Mouse (Mus musculus) MEL (cell line): ENCODE measurements around the gene Ttc9. TPM values are rescaled to one million over a fixed set of nuclear protein-coding genes. Genes with fewer than 3 reads are reported as not detected.

Experiments used
- DNase-seq: peaks from one replicate; pipeline ENCODE4 v3.0.0; 2011; ENCODE audit warnings: low read depth, low spot score
- H3K27ac ChIP-seq: 2 replicates; pipeline ENCODE4 v1.5.1; 2012; ENCODE audit warnings: low read depth, mild to moderate bottlenecking, control low read depth, low read length, moderate library complexity; ENCODE audit not compliant: control insufficient read depth
- H3K27me3 ChIP-seq, 2 experiments: fragments of 150-350 bp in 1 of 2; sonication (generic) in 1 of 2; 2 replicates each; pipeline ENCODE4 v1.6.1; 2012; ENCODE audit warnings: low read length in 2 of 2, mild to moderate bottlenecking in 2 of 2, improper control_type of control experiment in 1 of 2, moderate library complexity in 1 of 2; ENCODE audit not compliant: insufficient read depth in 2 of 2, control insufficient read depth in 1 of 2
- H3K36me3 ChIP-seq, 2 experiments: 2 replicates each; pipeline ENCODE4 v1.6.1; 2012 to 2014; ENCODE audit warnings: low read length in 2 of 2, improper control_type of control experiment in 1 of 2, inconsistent platforms in 1 of 2, mild to moderate bottlenecking in 1 of 2; ENCODE audit not compliant: insufficient read depth in 2 of 2, control insufficient read depth in 1 of 2
- H3K4me1 ChIP-seq, 2 experiments: fragments of 150-350 bp in 1 of 2; sonication (generic) in 1 of 2; 2 replicates each; pipeline ENCODE4 v1.6.1; 2012; ENCODE audit warnings: low read length in 2 of 2, improper control_type of control experiment in 1 of 2, mild to moderate bottlenecking in 1 of 2; ENCODE audit not compliant: insufficient read depth in 2 of 2, control insufficient read depth in 1 of 2
- H3K4me3 ChIP-seq, 2 experiments: fragments of 150-350 bp in 1 of 2; sonication (generic) in 1 of 2; 2 replicates each; pipeline ENCODE4 v1.5.1; 2012; ENCODE audit warnings: low read depth in 2 of 2, low read length in 2 of 2, mild to moderate bottlenecking in 2 of 2, moderate library complexity in 2 of 2, control low read depth in 1 of 2, improper control_type of control experiment in 1 of 2; ENCODE audit not compliant: control insufficient read depth in 1 of 2, insufficient read depth in 1 of 2
- H3K79me2 ChIP-seq: 2 replicates; pipeline ENCODE4 v1.6.1; 2012; ENCODE audit warnings: mild to moderate bottlenecking, low read length, moderate library complexity; ENCODE audit not compliant: control insufficient read depth, poor library complexity, insufficient read depth
- H3K9ac ChIP-seq: 2 replicates; pipeline ENCODE4 v1.6.1; 2012; ENCODE audit warnings: low read depth, mild to moderate bottlenecking, control low read depth, low read length, moderate library complexity; ENCODE audit not compliant: control insufficient read depth, poor library complexity, severe bottlenecking
- H3K9me3 ChIP-seq: fragments of 150-350 bp; sonication (generic); replicated peaks from 2 replicates; pipeline ENCODE4 v1.6.1; 2012; ENCODE audit warnings: mild to moderate bottlenecking, low read length, improper control_type of control experiment, moderate library complexity; ENCODE audit not compliant: insufficient read depth
- BHLHE40 ChIP-seq: IDR thresholded peaks from 2 replicates; pipeline ENCODE4 v1.6.1; 2012; ENCODE audit warnings: low read depth, mild to moderate bottlenecking, inconsistent platforms, low read length, improper control_type of control experiment, borderline replicate concordance
- CTCF ChIP-seq, 3 experiments: IDR thresholded peaks in 2 of 3; conservative IDR thresholded peaks in 1 of 3; 2 replicates each; pipeline ENCODE4 v1.5.1; 2011 to 2012; ENCODE audit warnings: low read length in 3 of 3, low read depth in 2 of 3, mild to moderate bottlenecking in 2 of 3, improper control_type of control experiment in 1 of 3, inconsistent platforms in 1 of 3, mixed read lengths in 1 of 3, moderate library complexity in 1 of 3; ENCODE audit not compliant: control insufficient read depth in 1 of 3, insufficient read depth in 1 of 3, poor library complexity in 1 of 3, severe bottlenecking in 1 of 3
- ELF1 ChIP-seq: IDR thresholded peaks from 2 replicates; pipeline ENCODE4 v1.6.1; 2014; ENCODE audit warnings: low read depth, mild to moderate bottlenecking, inconsistent platforms, low read length, improper control_type of control experiment, moderate library complexity
- EP300 ChIP-seq, 2 experiments: IDR thresholded peaks; 2 replicates each; pipeline ENCODE4 v1.6.1; 2011; ENCODE audit warnings: improper control_type of control experiment in 2 of 2, low read length in 2 of 2, low read depth in 1 of 2, mild to moderate bottlenecking in 1 of 2
- GABPA ChIP-seq: IDR thresholded peaks from 2 replicates; pipeline ENCODE4 v1.6.1; 2012; ENCODE audit warnings: low read depth, mild to moderate bottlenecking, inconsistent platforms, low read length, improper control_type of control experiment, moderate library complexity
- HCFC1 ChIP-seq: IDR thresholded peaks from 2 replicates; pipeline ENCODE4 v1.6.1; 2012; ENCODE audit warnings: low read depth, mild to moderate bottlenecking, inconsistent platforms, low read length, improper control_type of control experiment, moderate library complexity
- JUND ChIP-seq: IDR thresholded peaks from 2 replicates; pipeline ENCODE4 v1.6.1; 2011; ENCODE audit warnings: low read depth, mild to moderate bottlenecking, improper control_type of control experiment, low read length
- MAX ChIP-seq: IDR thresholded peaks from 2 replicates; pipeline ENCODE4 v1.6.1; 2011; ENCODE audit warnings: low read length, improper control_type of control experiment
- MEF2A ChIP-seq: IDR thresholded peaks from 2 replicates; pipeline ENCODE4 v1.6.1; 2014; ENCODE audit warnings: low read depth, mild to moderate bottlenecking, inconsistent platforms, low read length, improper control_type of control experiment; ENCODE audit not compliant: poor library complexity, insufficient replicate concordance, severe bottlenecking; ENCODE audit errors: extremely low read depth
- MYB ChIP-seq: IDR thresholded peaks from 2 replicates; pipeline ENCODE4 v1.6.1; 2011; ENCODE audit warnings: mild to moderate bottlenecking, low read depth, low read length, improper control_type of control experiment
- MYC ChIP-seq: IDR thresholded peaks from 2 replicates; pipeline ENCODE4 v1.6.1; 2011; ENCODE audit warnings: low read depth, mild to moderate bottlenecking, low read length, improper control_type of control experiment, moderate library complexity
- NELFE ChIP-seq: IDR thresholded peaks from 2 replicates; pipeline ENCODE4 v1.6.1; 2011; ENCODE audit warnings: low read depth, low read length, improper control_type of control experiment
- POLR2AphosphoS2 ChIP-seq: IDR thresholded peaks from 2 replicates; pipeline ENCODE4 v1.6.1; 2011; ENCODE audit warnings: low read length, improper control_type of control experiment
- POLR2AphosphoS5 ChIP-seq: IDR thresholded peaks from 2 replicates; pipeline ENCODE4 v1.6.1; 2012; ENCODE audit warnings: low read depth, borderline replicate concordance, mild to moderate bottlenecking, inconsistent platforms, low read length, moderate library complexity, mixed read lengths
- RAD21 ChIP-seq: IDR thresholded peaks from 2 replicates; pipeline ENCODE4 v1.6.1; 2011; ENCODE audit warnings: mild to moderate bottlenecking, low read depth, low read length, improper control_type of control experiment
- SMC3 ChIP-seq: IDR thresholded peaks from 2 replicates; pipeline ENCODE4 v1.6.1; 2011; ENCODE audit warnings: low read depth, low read length, improper control_type of control experiment
- TBP ChIP-seq: IDR thresholded peaks from 2 replicates; pipeline ENCODE4 v1.8.0; 2011; ENCODE audit warnings: low read depth, low read length, improper control_type of control experiment
- UBTF ChIP-seq: IDR thresholded peaks from 2 replicates; pipeline ENCODE4 v1.6.1; 2012; ENCODE audit warnings: low read depth, mild to moderate bottlenecking, inconsistent platforms, low read length, improper control_type of control experiment, moderate library complexity, borderline replicate concordance; ENCODE audit not compliant: insufficient read depth
- USF1 ChIP-seq: IDR thresholded peaks from 2 replicates; pipeline ENCODE4 v1.6.1; 2014; ENCODE audit warnings: low read depth, mild to moderate bottlenecking, inconsistent platforms, low read length, improper control_type of control experiment, moderate library complexity
- ZKSCAN1 ChIP-seq: IDR thresholded peaks from 2 replicates; pipeline ENCODE4 v1.6.1; 2012; ENCODE audit warnings: low read depth, mild to moderate bottlenecking, inconsistent platforms, low read length, improper control_type of control experiment, moderate library complexity
- ZMIZ1 ChIP-seq: IDR thresholded peaks from 2 replicates; pipeline ENCODE4 v1.6.1; 2012; ENCODE audit warnings: low read depth, mild to moderate bottlenecking, inconsistent platforms, low read length, improper control_type of control experiment, moderate library complexity
- polyA plus RNA-seq, 2 experiments: library from polyadenylated mRNA; stranded (reverse) in 1 of 2; unstranded in 1 of 2; fragments of >175 nt in 1 of 2; fragments of >200 nt in 1 of 2; gene quantifications; 2 replicates each; pipeline versions ENCODE4 v1.2.1 to v1.2.4; 2012; ENCODE audit warnings: low replicate concordance in 2 of 2, low read depth in 1 of 2; ENCODE audit not compliant: insufficient read length in 2 of 2, insufficient read depth in 1 of 2, missing spikeins in 1 of 2
- total RNA-seq: library from RNA; depleted of rRNA; stranded (reverse); fragments of 300-350 nt; gene quantifications from 2 replicates; pipeline ENCODE4 v1.2.3, GENCODE M21; 2012

The Ttc9 gene
- total and polyA plus RNA-seq, 3 experiments, result not detected

GRCm38 (mm10) chr12:81627426-81627825 lies 3.6 kb upstream of the Ttc9 start:
- Histone ChIP-seq H3K4me1 (no peaks in the 10 kb centered on the region), H3K27me3 (0 out of 4 replicates have a peak, but pooled peaks cover 0 to 2% of the 10 kb centered on the region in 2 experiments)

GRCm38 (mm10) chr12:81628091-81628490 lies 3.0 kb upstream of the Ttc9 start:
- no peaks in the 10 kb centered on the region for H3K9me3 ChIP-seq
- no peak for TF ChIP-seq JUND
- H3K27me3 ChIP-seq, result 0 out of 4 replicates have a peak, but pooled peaks cover 0 to 2% of the 10 kb centered on the region in 2 experiments
- H3K79me2 ChIP-seq, result no peaks in the 10 kb centered on the region
- H3K27ac ChIP-seq, result no peak overlapping the region
- no peak for DNase-seq
- no peak overlapping the region for H3K4me3 ChIP-seq
- H3K36me3 ChIP-seq, result no peaks in the 10 kb centered on the region
- no peak overlapping the region for H3K9ac ChIP-seq
- H3K4me1 ChIP-seq, result no peaks in the 10 kb centered on the region

More at GRCm38 (mm10) chr12:81627426-81627825, 3.6 kb upstream of the Ttc9 start:
- Histone ChIP-seq H3K4me3 (no peak overlapping the region), H3K79me2 (no peaks in the 10 kb centered on the region), H3K9me3 (no peaks in the 10 kb centered on the region), H3K36me3 (no peaks in the 10 kb centered on the region), H3K27ac (no peak overlapping the region), H3K9ac (no peak overlapping the region)
- TF ChIP-seq TBP (no peak), MYC (no peak), SMC3 (no peak), MEF2A (no peak), ELF1 (no peak), ZMIZ1 (no peak), UBTF (no peak), MYB (no peak), GABPA (no peak), MAX (no peak), EP300 (IDR thresholded peaks at IDR 0.05; ENCODE audit: low read depth in 1 of 2, low read length in 2 of 2) (no peak), POLR2AphosphoS2 (no peak), RAD21 (no peak), BHLHE40 (no peak)
- no peak for DNase-seq

- no peaks in the 10 kb centered on the region for H3K79me2 ChIP-seq
- no peak overlapping the region for H3K27ac ChIP-seq
- H3K27me3 ChIP-seq, result peaks cover 1 to 2% of the 10 kb centered on the region in 2 experiments; a peak in 1 of 4 replicates
- no peak overlapping the region for H3K4me3 ChIP-seq
- no peaks in the 10 kb centered on the region for H3K9me3 ChIP-seq
- no peaks in the 10 kb centered on the region for H3K4me1 ChIP-seq
- no peaks in the 10 kb centered on the region for H3K36me3 ChIP-seq
- TF ChIP-seq GABPA (no peak), ELF1 (no peak), SMC3 (no peak), POLR2AphosphoS5 (no peak), MEF2A (no peak), ZKSCAN1 (no peak), USF1 (no peak), HCFC1 (no peak), CTCF (IDR thresholded peaks at IDR 0.05 in 2 of 3, conservative IDR thresholded peaks at IDR 0.05 in 1 of 3; ENCODE audit: control insufficient read depth in 1 of 3, insufficient read depth in 1 of 3, low read depth in 2 of 3, low read length in 3 of 3, poor library complexity in 1 of 3, severe bottlenecking in 1 of 3) (no peak), NELFE (no peak)
- TF ChIP-seq, all 39 proteins: peak for 0
- H3K9ac ChIP-seq, result no peak overlapping the region
- no peak for DNase-seq
These were observed 532 bp upstream of the Ttc9 start for GRCm38 (mm10) chr12:81630520-81630914.
